Mouse (Mus musculus): ENCODE data around the gene Ccdc59. TPM values are rescaled to one million over a fixed set of nuclear protein-coding genes. Genes with fewer than 3 reads are reported as not detected.

The Ccdc59 gene
- 37.3 and 38.5 TPM in 2 replicates for polyA plus RNA-seq (2015; fragmentation: Nextera tagmentation; extraction: Ambion mirVana)

DNA sequence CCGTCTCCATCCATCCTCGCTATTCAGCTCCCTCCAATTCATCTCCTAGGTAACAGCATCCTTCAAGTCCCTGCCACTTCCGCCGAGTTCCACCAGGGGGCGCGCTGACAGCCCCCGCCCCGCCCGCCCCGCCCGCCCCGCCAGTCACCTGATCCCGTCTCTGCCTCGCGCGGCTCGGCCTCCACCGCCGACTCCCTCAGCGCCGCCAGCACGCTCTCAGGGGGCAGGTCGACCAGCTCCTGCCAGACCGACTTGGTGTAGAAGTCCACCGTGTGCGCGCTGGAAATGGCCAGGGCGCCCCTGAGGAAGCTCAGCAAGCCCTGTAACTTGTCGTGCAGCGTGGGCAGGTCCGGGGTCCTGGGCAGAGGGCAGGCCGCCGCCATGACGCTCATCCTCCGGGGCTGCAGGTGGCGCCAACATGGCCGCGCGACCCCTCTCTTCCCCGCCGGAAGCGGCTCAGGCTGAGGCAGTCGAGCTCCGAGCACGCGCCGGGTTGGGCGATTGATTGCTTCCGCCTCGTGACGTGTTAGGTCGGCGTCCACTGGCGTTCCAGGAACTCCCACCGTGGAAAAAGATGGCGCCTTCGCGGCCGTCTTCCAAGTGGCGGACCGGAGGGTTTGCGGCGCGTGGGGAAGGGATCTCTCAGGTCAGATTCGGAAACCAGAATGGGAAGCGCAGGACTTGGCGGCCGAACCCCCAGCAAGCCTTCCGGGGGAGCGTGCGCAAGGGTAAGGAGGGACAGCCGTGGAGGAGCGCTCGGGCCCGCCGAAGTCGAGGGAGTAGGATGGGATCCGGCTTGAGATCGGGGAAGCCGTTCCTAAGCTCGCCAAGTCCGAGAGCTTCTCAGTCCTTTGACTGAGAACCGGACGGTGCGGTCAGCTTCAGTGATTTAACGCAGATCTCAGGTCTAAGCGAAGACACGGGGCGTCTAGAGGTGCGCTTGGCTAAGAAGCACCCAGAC, at the start of gene Ccdc59, which contains the start of gene Mettl25:
TSS of gene Ccdc59 (plus strand) at position 140 of the 961 bp plus-strand sequence.
TSS of gene Mettl25 (minus strand) at position 453 of the 961 bp plus-strand sequence.
- 0 out of 2 replicates have a peak, but pooled peaks cover 2% of the 10 kb centered on the region for H3K4me1 ChIP-seq (replicated peaks; ENCODE audit: control insufficient read depth, insufficient read depth)
- 0 out of 2 replicates have a peak, but pooled peaks cover 6% of the 10 kb centered on the region for H3K36me3 ChIP-seq (ENCODE audit: control insufficient read depth, insufficient read depth, low read length)
- TF ChIP-seq CTCF (IDR thresholded peaks at IDR 0.05; ENCODE audit: low read depth) (peak; percentile 68), EP300 (optimal IDR thresholded peaks at IDR 0.05) (peak; percentile 77)
- WGBS = under 1% methylated on average over 89 of the region's 90 CpGs
- H3K9me3 ChIP-seq (ENCODE audit: control insufficient read depth, low read length) = no peaks in the 10 kb centered on the region
- H3K27me3 ChIP-seq (ENCODE audit: control insufficient read depth, insufficient read depth, low read length) = no peaks in the 10 kb centered on the region
- H3K27ac ChIP-seq (replicated peaks) = peak within 1 kb of the TSS; percentile 96
- peak within 1 kb of the TSS; percentile 86 for H3K9ac ChIP-seq (ENCODE audit: low read length)
- DNase-seq (ENCODE audit: low spot score) = peak; percentile 98
- H3K4me3 ChIP-seq (ENCODE audit: low read depth, low read length) = peak within 1 kb of the TSS; percentile 80
- peak within 1 kb of the TSS; percentile 78 for H3K4me2 ChIP-seq (replicated peaks; ENCODE audit: low read depth)
- ATAC-seq (ENCODE audit: low FRiP score, low TSS enrichment) = peak; percentile 99

DNA sequence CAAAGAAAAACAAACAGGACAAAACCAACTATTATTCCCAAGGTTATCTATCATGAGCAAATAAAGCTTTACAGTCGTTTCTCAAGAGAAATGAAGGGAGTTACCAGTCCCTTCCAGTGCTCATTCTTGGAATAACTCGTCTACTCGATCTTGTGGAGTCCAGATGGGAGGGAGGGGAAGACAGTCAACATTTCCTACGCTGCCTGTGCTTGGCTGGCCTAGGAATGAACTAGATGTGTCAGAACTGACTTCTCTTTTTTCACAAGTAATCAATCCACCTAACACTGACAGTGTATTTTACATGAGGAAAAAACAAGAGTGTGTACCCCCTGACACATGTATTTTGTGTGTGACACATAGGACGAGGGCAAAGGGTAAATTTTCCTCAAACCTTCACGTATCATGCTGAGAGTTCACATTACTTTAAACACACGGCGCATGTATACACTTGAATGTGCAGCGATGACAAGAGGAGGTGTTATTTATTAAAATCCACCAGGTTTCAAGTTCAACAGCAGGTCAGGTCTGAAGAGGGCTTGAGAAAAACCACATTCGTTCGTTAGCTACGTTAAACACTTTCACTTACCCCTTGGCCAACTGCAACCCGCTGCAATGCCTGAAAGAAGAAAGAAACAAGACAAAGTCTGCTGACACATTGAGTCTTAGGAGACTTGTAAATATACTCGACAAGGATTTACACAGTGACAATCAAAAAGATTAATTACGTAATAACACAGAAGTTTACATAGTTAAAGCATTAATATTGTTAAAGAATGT, 46.9 kb upstream of the Ccdc59 start:
- no peaks in the 10 kb centered on the region for H3K27me3 ChIP-seq (ENCODE audit: control insufficient read depth, insufficient read depth, low read length)
- no peaks in the 10 kb centered on the region for H3K9me3 ChIP-seq (ENCODE audit: control insufficient read depth, low read length)
- H3K4me3 ChIP-seq (ENCODE audit: low read depth, low read length) = no peak overlapping the region
- 0 out of 2 replicates have a peak overlapping the region, but pooled peaks have one; percentile 14 for H3K4me2 ChIP-seq (replicated peaks; ENCODE audit: low read depth)
- no peaks in the 10 kb centered on the region for H3K36me3 ChIP-seq (ENCODE audit: control insufficient read depth, insufficient read depth, low read length)
- DNase-seq (ENCODE audit: low spot score) (no peak), ATAC-seq (ENCODE audit: low FRiP score, low TSS enrichment) (peak; percentile 70)
- TF ChIP-seq CTCF (IDR thresholded peaks at IDR 0.05; ENCODE audit: low read depth) (no peak), EP300 (optimal IDR thresholded peaks at IDR 0.05) (no peak)
- H3K27ac ChIP-seq (replicated peaks) = peak overlapping the region; percentile 56
- H3K9ac ChIP-seq (ENCODE audit: low read length) = no peak overlapping the region
- WGBS = 20% methylated on average over 15 of the region's 15 CpGs
- no peaks in the 10 kb centered on the region for H3K4me1 ChIP-seq (replicated peaks; ENCODE audit: control insufficient read depth, insufficient read depth)

DNA sequence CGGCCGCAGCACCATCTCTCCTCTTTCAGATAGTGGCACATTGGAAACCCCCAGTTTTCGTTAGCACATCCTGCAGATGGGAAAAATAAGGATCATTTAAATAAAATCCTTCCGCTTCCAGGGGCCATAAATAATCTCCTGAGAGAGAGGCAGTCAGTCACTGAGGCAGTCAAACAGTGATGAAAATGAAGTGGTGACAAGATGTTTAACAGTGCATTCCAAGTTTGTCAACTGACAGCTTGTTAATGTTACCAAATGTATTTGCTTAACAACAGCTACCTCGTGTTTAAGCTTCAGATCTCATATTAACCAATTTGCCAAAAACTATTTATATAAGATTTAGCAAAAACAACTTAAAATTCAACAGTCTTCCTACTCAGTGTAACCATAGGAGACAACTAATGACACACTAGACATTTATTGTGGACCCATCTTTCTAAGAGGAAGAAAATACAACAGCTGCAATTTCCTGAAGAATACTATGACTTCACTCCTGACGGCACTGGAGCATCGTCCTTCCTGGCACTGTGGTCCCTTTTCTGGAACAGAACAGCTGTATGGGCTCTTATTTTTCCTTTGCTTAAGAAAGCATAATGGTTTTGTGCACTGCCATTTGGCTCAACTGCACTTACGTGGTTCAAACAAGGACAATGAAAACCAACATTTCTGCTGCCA, 43.5 kb upstream of the Ccdc59 start:
- 59% methylated on average over 8 of the region's 8 CpGs for WGBS
- Histone ChIP-seq H3K4me2 (replicated peaks; ENCODE audit: low read depth) (no peak overlapping the region), H3K4me1 (replicated peaks; ENCODE audit: control insufficient read depth, insufficient read depth) (no peaks in the 10 kb centered on the region), H3K27ac (replicated peaks) (no peak overlapping the region), H3K36me3 (ENCODE audit: control insufficient read depth, insufficient read depth, low read length) (no peaks in the 10 kb centered on the region), H3K9me3 (ENCODE audit: control insufficient read depth, low read length) (no peaks in the 10 kb centered on the region), H3K27me3 (ENCODE audit: control insufficient read depth, insufficient read depth, low read length) (no peaks in the 10 kb centered on the region), H3K9ac (ENCODE audit: low read length) (no peak overlapping the region), H3K4me3 (ENCODE audit: low read depth, low read length) (no peak overlapping the region)
- DNase-seq (ENCODE audit: low spot score) (no peak), ATAC-seq (ENCODE audit: low FRiP score, low TSS enrichment) (peak; percentile 26; the same call in 1 of the 2 replicates)
- TF ChIP-seq CTCF (IDR thresholded peaks at IDR 0.05; ENCODE audit: low read depth) (no peak), EP300 (optimal IDR thresholded peaks at IDR 0.05) (no peak)

DNA sequence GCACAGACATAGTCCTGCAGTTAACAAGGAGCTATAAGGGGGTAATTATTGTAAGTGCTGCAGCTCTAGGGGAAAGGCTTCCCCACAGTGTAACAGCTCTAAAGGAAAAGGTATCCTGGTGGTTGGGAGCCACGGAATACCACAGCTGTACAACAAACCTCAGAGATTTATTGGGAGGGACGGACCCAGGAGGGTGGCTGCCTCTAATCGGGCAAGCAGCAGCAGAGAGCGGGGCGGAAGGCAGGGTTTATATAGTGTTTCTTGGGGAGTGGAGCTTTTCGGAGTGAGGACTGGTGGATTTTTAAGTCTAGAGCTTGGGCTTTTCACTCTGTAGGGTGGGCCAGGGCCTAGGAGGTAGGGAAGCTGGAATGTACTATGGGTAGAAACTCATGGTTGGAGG, 39.7 kb upstream of the Ccdc59 start:
- DNase-seq (ENCODE audit: low spot score) (no peak), ATAC-seq (ENCODE audit: low FRiP score, low TSS enrichment) (no peak)
- Histone ChIP-seq H3K27ac (replicated peaks) (no peak overlapping the region), H3K9ac (ENCODE audit: low read length) (no peak overlapping the region), H3K4me2 (replicated peaks; ENCODE audit: low read depth) (no peak overlapping the region), H3K9me3 (ENCODE audit: control insufficient read depth, low read length) (no peaks in the 10 kb centered on the region), H3K4me3 (ENCODE audit: low read depth, low read length) (no peak overlapping the region), H3K36me3 (ENCODE audit: control insufficient read depth, insufficient read depth, low read length) (no peaks in the 10 kb centered on the region), H3K4me1 (replicated peaks; ENCODE audit: control insufficient read depth, insufficient read depth) (no peaks in the 10 kb centered on the region), H3K27me3 (ENCODE audit: control insufficient read depth, insufficient read depth, low read length) (no peaks in the 10 kb centered on the region)
- WGBS = 80% methylated on average over 6 of the region's 6 CpGs
- TF ChIP-seq EP300 (optimal IDR thresholded peaks at IDR 0.05) (no peak), CTCF (IDR thresholded peaks at IDR 0.05; ENCODE audit: low read depth) (no peak)

DNA sequence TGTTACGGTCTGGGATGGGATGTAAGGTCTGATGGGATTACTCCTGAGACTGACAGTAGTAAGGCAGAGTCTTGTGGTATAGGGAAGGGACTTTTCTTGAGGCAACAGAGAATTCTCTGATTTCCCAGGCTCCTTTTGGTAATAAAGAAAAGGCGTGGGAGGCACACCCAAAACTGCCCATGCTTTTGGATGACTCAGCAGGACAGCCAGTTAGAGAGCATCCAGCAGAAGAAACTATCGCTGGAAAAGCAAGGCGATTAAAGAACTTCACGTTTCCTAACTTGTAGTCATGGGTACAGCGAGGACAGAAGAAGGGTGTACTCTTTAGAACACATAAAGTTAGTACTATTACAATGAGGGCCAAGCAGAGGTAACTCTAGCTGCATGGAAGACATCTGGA, 38.7 kb upstream of the Ccdc59 start:
- 90% methylated on average over 6 of the region's 6 CpGs for WGBS
- TF ChIP-seq EP300 (optimal IDR thresholded peaks at IDR 0.05) = no peak
- TF ChIP-seq CTCF (IDR thresholded peaks at IDR 0.05; ENCODE audit: low read depth) = no peak
- no peak overlapping the region for H3K4me2 ChIP-seq (replicated peaks; ENCODE audit: low read depth)

More for the DNA sequence above, 38.7 kb upstream of the Ccdc59 start:
- Histone ChIP-seq H3K4me1 (replicated peaks; ENCODE audit: control insufficient read depth, insufficient read depth) (no peaks in the 10 kb centered on the region), H3K9ac (ENCODE audit: low read length) (no peak overlapping the region), H3K36me3 (ENCODE audit: control insufficient read depth, insufficient read depth, low read length) (no peaks in the 10 kb centered on the region), H3K27ac (replicated peaks) (no peak overlapping the region), H3K4me3 (ENCODE audit: low read depth, low read length) (no peak overlapping the region), H3K9me3 (ENCODE audit: control insufficient read depth, low read length) (no peaks in the 10 kb centered on the region), H3K27me3 (ENCODE audit: control insufficient read depth, insufficient read depth, low read length) (no peaks in the 10 kb centered on the region)
- DNase-seq (ENCODE audit: low spot score) = no peak
- ATAC-seq (ENCODE audit: low FRiP score, low TSS enrichment) = no peak
